Mouse (Mus musculus) liver (tissue): Measurements from ENCODE around the gene Defb20.
"Not testable (repeated sequence)": the region's sequence is repeated elsewhere in the genome, so short reads cannot be mapped to it uniquely, and the experiment has no call there.

Source experiments
- DNase-seq: peaks from one replicate; pipeline ENCODE4 v3.0.0-alpha.2; 2020; ENCODE audit warnings: mixed read lengths

The Defb20 gene

GRCm38 (mm10) chr2:152476763-152477162 is at the start of gene Defb20:
Gene Defb20, plus strand, starts transcription at chr2:152477063.
- no peak for DNase-seq

GRCm38 (mm10) chr2:152427493-152427892 is 49.4 kb upstream of the Defb20 start:
- DNase-seq, result no peak

- DNase-seq, result not testable (repeated sequence)
Measured at GRCm38 (mm10) chr2:152428481-152428880, 48.4 kb upstream of the Defb20 start.

- no peak for DNase-seq
Measured at GRCm38 (mm10) chr2:152436405-152436901, 40.4 kb upstream of the Defb20 start.

GRCm38 (mm10) chr2:152436983-152437860 is 39.6 kb upstream of the Defb20 start:
- peak; percentile 79 for DNase-seq

GRCm38 (mm10) chr2:152438963-152439362 is 37.9 kb upstream of the Defb20 start:
- DNase-seq, result no peak

GRCm38 (mm10) chr2:152439833-152440232 is 37.0 kb upstream of the Defb20 start:
- DNase-seq, result no peak

GRCm38 (mm10) chr2:152442322-152442721 is 34.5 kb upstream of the Defb20 start:
- DNase-seq, result no peak

GRCm38 (mm10) chr2:152443281-152443680 is 33.6 kb upstream of the Defb20 start:
- DNase-seq, result no peak

GRCm38 (mm10) chr2:152446642-152447041 is 30.2 kb upstream of the Defb20 start:
- no peak for DNase-seq

GRCm38 (mm10) chr2:152447461-152447860 is 29.4 kb upstream of the Defb20 start:
- DNase-seq, result no peak

GRCm38 (mm10) chr2:152450241-152450640 is 26.6 kb upstream of the Defb20 start:
- DNase-seq, result peak; percentile 37

- no peak for DNase-seq
Measured at GRCm38 (mm10) chr2:152452101-152452781, 24.6 kb upstream of the Defb20 start.

GRCm38 (mm10) chr2:152459241-152459640 is 17.6 kb upstream of the Defb20 start:
- DNase-seq, result no peak

- DNase-seq, result no peak
Measured at GRCm38 (mm10) chr2:152464570-152465150, 12.2 kb upstream of the Defb20 start, which contains the start of gene Defb23. Gene Defb23, minus strand, starts transcription at chr2:152464620.

- no peak for DNase-seq
Measured at GRCm38 (mm10) chr2:152470973-152471372, 5.9 kb upstream of the Defb20 start.

GRCm38 (mm10) chr2:152472434-152472833 is 4.4 kb upstream of the Defb20 start:
- DNase-seq, result no peak

- no peak for DNase-seq
Measured at GRCm38 (mm10) chr2:152480881-152481280, 4.0 kb downstream of the Defb20 start.

GRCm38 (mm10) chr2:152481726-152482125 is 4.9 kb downstream of the Defb20 start:
- no peak for DNase-seq

- peak; percentile 18 for DNase-seq
Measured at GRCm38 (mm10) chr2:152487024-152487423, 10.2 kb downstream of the Defb20 start.

- no peak for DNase-seq
Measured at GRCm38 (mm10) chr2:152490038-152490437, 13.2 kb downstream of the Defb20 start, which contains the start of gene Defb22. Gene Defb22, minus strand, starts transcription at chr2:152490138.

- no peak for DNase-seq
Measured at GRCm38 (mm10) chr2:152493151-152493550, 16.3 kb downstream of the Defb20 start.

- no peak for DNase-seq
Measured at GRCm38 (mm10) chr2:152498020-152498419, 21.2 kb downstream of the Defb20 start.
